ENCODE assay signal across 8 mouse cellular contexts in genomic region chr2:151972880-151973594, GRCm38 (mm10). TPM values are rescaled to one million over a fixed set of nuclear protein-coding genes. Genes with fewer than 3 reads are reported as not detected.
A peak's percentile ranks its signal among the peaks of the same experiment; 100 is the strongest.
DNase-seq lines count a peak whose midpoint lies in the region; ATAC-seq and TF ChIP-seq lines count a peak whose summit lies in the region.

No protein-coding gene starts in this region.

- no peak for TF ChIP-seq CTCF in spleen, adult 2 months (IDR thresholded peaks at IDR 0.05; ENCODE audit: extremely low read depth, insufficient read depth, insufficient read length, insufficient replicate concordance)
- no peak for TF ChIP-seq CTCF in stomach, postnatal 0 days (IDR thresholded peaks at IDR 0.05; ENCODE audit: low read depth)

- H3K27me3 ChIP-seq in spleen, adult 2 months (ENCODE audit: control insufficient read depth, insufficient read depth, low read length): no peaks in the 10 kb centered on the region
- peaks cover 58% of the 10 kb centered on the region for H3K27me3 ChIP-seq in forebrain, embryonic 10.5 days (ENCODE audit: poor library complexity, severe bottlenecking)
- H3K27me3 ChIP-seq in intestine, embryonic 16.5 days (replicated peaks; ENCODE audit: control insufficient read depth, insufficient read depth, low read length): no peaks in the 10 kb centered on the region
- H3K27me3 ChIP-seq in stomach, postnatal 0 days (ENCODE audit: control insufficient read depth, insufficient read depth, low read length): no peaks in the 10 kb centered on the region

- H3K36me3 ChIP-seq in spleen, adult 2 months (ENCODE audit: control insufficient read depth, insufficient read depth, low read length): peaks cover 5% of the 10 kb centered on the region; the same call in 1 of the 2 replicates
- peaks cover 59% of the 10 kb centered on the region for H3K36me3 ChIP-seq in forebrain, embryonic 10.5 days (replicated peaks)
- peaks cover 16% of the 10 kb centered on the region; the same call in 1 of the 2 replicates for H3K36me3 ChIP-seq in intestine, embryonic 16.5 days (ENCODE audit: control insufficient read depth, insufficient read depth, low read length)
- H3K36me3 ChIP-seq in stomach, postnatal 0 days (ENCODE audit: control insufficient read depth, insufficient read depth, low read length): peaks cover 8% of the 10 kb centered on the region; the same call in 1 of the 2 replicates

- peak overlapping the region; percentile 50 for H3K9ac ChIP-seq in intestine, embryonic 16.5 days (ENCODE audit: low read depth, low read length)
- H3K9ac ChIP-seq in stomach, postnatal 0 days (ENCODE audit: low read length): peak overlapping the region; percentile 57

- H3K4me3 ChIP-seq in spleen, adult 2 months (ENCODE audit: extremely low read depth, insufficient read depth, insufficient read length): peak overlapping the region; percentile 45; the same call in 1 of the 2 replicates
- peak overlapping the region; percentile 49 for H3K4me3 ChIP-seq in forebrain, embryonic 10.5 days
- peak overlapping the region; percentile 32 for H3K4me3 ChIP-seq in intestine, embryonic 16.5 days (ENCODE audit: low read length)
- H3K4me3 ChIP-seq in stomach, postnatal 0 days (ENCODE audit: low read depth, low read length): peak overlapping the region; percentile 33

- 8% methylated on average over 23 of the region's 23 CpGs for WGBS in spleen, adult 2 months
- 11% methylated on average over 23 of the region's 23 CpGs for WGBS in forebrain, embryonic 10.5 days
- WGBS in intestine, embryonic 16.5 days: 23% methylated on average over 23 of the region's 23 CpGs
- 33% methylated on average over 23 of the region's 23 CpGs for WGBS in stomach, postnatal 0 days

- no peak for TF ChIP-seq EP300 in stomach, postnatal 0 days (optimal IDR thresholded peaks at IDR 0.05)

- TF ChIP-seq POLR2A in spleen, adult 2 months (IDR thresholded peaks at IDR 0.05; ENCODE audit: low read depth, low read length): no peak

- peak; percentile 10; the same call in 1 of the 2 replicates for ATAC-seq in intestine, embryonic 16.5 days
- peak; percentile 40 for ATAC-seq in megakaryocyte-erythroid progenitor cell, adult 5-6 weeks (replicated peaks; ENCODE audit: low FRiP score, low TSS enrichment, poor library complexity, severe bottlenecking)
- ATAC-seq in stomach, postnatal 0 days (ENCODE audit: low FRiP score, low TSS enrichment): peak; percentile 72

- H3K4me2 ChIP-seq in intestine, embryonic 16.5 days (ENCODE audit: low read depth, low read length): peak overlapping the region; percentile 62
- H3K4me2 ChIP-seq in stomach, postnatal 0 days (replicated peaks; ENCODE audit: low read depth): peak overlapping the region; percentile 64

- no peaks in the 10 kb centered on the region for H3K9me3 ChIP-seq in forebrain, embryonic 10.5 days
- H3K9me3 ChIP-seq in intestine, embryonic 16.5 days (ENCODE audit: control insufficient read depth, low read length): no peaks in the 10 kb centered on the region
- no peaks in the 10 kb centered on the region for H3K9me3 ChIP-seq in stomach, postnatal 0 days (ENCODE audit: control insufficient read depth, low read length)

- DNase-seq in spleen, adult 2 months (ENCODE audit: low read depth in 1 of 2, low spot score in 2 of 2): peak in 1 of 2 experiments; percentile 23
- DNase-seq in spleen, adult 12 weeks (ENCODE audit: low spot score): no peak
- DNase-seq in forebrain, embryonic 10.5 days (ENCODE audit: extremely low spot score, low spot score): peak; percentile 74
- DNase-seq in stomach, postnatal 0 days (ENCODE audit: low spot score): peak; percentile 77
- DNase-seq in left cerebral cortex, adult 9 months (ENCODE audit: low spot score in 2 of 2): no peak
- DNase-seq in gastrocnemius, postnatal 14 days: no peak

- H3K4me1 ChIP-seq in spleen, adult 2 months (ENCODE audit: control insufficient read depth, insufficient read depth, insufficient read length): peaks cover 25% of the 10 kb centered on the region
- peaks cover 94% of the 10 kb centered on the region for H3K4me1 ChIP-seq in forebrain, embryonic 10.5 days
- H3K4me1 ChIP-seq in intestine, embryonic 16.5 days (ENCODE audit: control insufficient read depth, insufficient read depth, low read length): peaks cover 47% of the 10 kb centered on the region
- peaks cover 14% of the 10 kb centered on the region for H3K4me1 ChIP-seq in stomach, postnatal 0 days (replicated peaks; ENCODE audit: control insufficient read depth, insufficient read depth)

- H3K27ac ChIP-seq in spleen, adult 2 months (ENCODE audit: insufficient read depth, low read length): no peak overlapping the region
- H3K27ac ChIP-seq in forebrain, embryonic 10.5 days: peak overlapping the region; percentile 86
- H3K27ac ChIP-seq in intestine, embryonic 16.5 days (ENCODE audit: low read length): peak overlapping the region; percentile 34; the same call in 1 of the 2 replicates
- H3K27ac ChIP-seq in stomach, postnatal 0 days (replicated peaks): peak overlapping the region; percentile 88

- intact Hi-C loops in gastrocnemius, postnatal 14 days (cut with DNase I; ENCODE audit: low total_unique reads): no loop called here

RNA-seq across cellular contexts. Expression of gene Fam110a, which starts 7.0 kb away (rescaled TPM):
- polyA plus RNA-seq in spleen, adult 2 months (2012; rRNA removed): 9.0 and 10.6 TPM in 2 replicates
- 60.3 and 70.4 TPM in 2 replicates for polyA plus RNA-seq in forebrain, embryonic 10.5 days (2016; fragmentation: Nextera tagmentation; extraction: Ambion mirVana)
- 25.7 and 25.9 TPM in 2 replicates for polyA plus RNA-seq in intestine, embryonic 16.5 days (2015; fragmentation: Nextera tagmentation; extraction: Ambion mirVana)
- total RNA-seq in megakaryocyte-erythroid progenitor cell, adult 5-6 weeks (2014; fragmentation: Nextera tagmentation): 3.7 and 9.1 TPM in 2 replicates
- 0.50 and 1.6 TPM in 2 replicates for total RNA-seq in megakaryocyte-erythroid progenitor cell, adult 5-6 weeks (2017)
- 29.9 and 33.7 TPM in 2 replicates for polyA plus RNA-seq in stomach, postnatal 0 days (2015; fragmentation: Nextera tagmentation; extraction: Ambion mirVana)
- 1 to 10 TPM; 3.8 to 4.8 TPM for total RNA-seq in gastrocnemius, postnatal 14 days (2021)

RNA-seq across cellular contexts. Expression of gene Slc52a3, which starts 23.3 kb away (rescaled TPM):
- 2.1 and 2.9 TPM in 2 replicates for polyA plus RNA-seq in spleen, adult 2 months (2012; rRNA removed)
- 0.69 and 0.79 TPM in 2 replicates for polyA plus RNA-seq in forebrain, embryonic 10.5 days (2016; fragmentation: Nextera tagmentation; extraction: Ambion mirVana)
- 6.9 and 7.0 TPM in 2 replicates for polyA plus RNA-seq in intestine, embryonic 16.5 days (2015; fragmentation: Nextera tagmentation; extraction: Ambion mirVana)
- 0.42 and 1.4 TPM in 2 replicates for total RNA-seq in megakaryocyte-erythroid progenitor cell, adult 5-6 weeks (2014; fragmentation: Nextera tagmentation)
- total RNA-seq in megakaryocyte-erythroid progenitor cell, adult 5-6 weeks (2017): 0.34 and 0.80 TPM in 2 replicates
- 22.2 and 24.9 TPM in 2 replicates for polyA plus RNA-seq in stomach, postnatal 0 days (2015; fragmentation: Nextera tagmentation; extraction: Ambion mirVana)
- 1 to 10 TPM; 1.3 to 1.4 TPM for total RNA-seq in gastrocnemius, postnatal 14 days (2021)

Comparison
In these comparisons a context has a peak if more than half of its experiments do, and no peak if none do; other contexts are left out.
1. DNase-seq: peak in forebrain, embryonic 10.5 days (single experiment) and stomach, postnatal 0 days (single experiment); none in spleen, adult 12 weeks (single experiment), left cerebral cortex, adult 9 months (0 of 2) and gastrocnemius, postnatal 14 days (single experiment).
2. ATAC-seq: peak in every context shown above with its lines; median percentile 72 in stomach, postnatal 0 days; 40 in megakaryocyte-erythroid progenitor cell, adult 5-6 weeks; 10 in intestine, embryonic 16.5 days.
3. Peak in every context shown above with its lines, with median percentiles within 50 percentile points of each other: H3K4me3 ChIP-seq.